In the genomic region with DNA sequence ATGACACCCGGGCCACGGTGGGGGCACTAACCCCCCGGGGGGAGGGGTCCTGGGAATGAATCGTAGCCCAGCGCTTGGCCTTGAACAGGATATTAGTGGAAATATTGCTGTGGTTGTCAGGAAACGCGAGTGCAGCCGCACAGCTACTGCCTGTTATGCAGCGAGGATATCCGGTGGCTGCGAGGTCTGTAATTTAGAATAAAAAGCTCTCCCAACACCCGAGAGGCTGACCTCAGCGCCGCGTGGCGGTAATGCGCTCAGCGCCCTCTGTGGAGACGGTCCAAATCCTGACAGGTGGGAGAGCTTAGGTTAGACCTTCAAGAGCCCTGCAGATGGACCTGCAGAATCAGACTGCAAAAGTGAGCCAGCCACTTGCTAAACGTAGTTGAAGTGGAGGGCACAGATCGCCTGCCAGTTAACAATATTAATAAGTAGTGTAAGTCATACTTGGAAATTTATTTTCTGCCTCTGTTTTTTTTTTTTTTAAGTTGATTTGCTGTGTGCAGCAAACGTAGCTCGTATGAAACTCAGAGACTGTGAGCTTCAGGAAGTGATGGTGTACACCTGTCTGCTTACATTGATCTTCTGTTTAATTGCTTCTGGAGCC, we compare ENCODE assay signal across 1 mouse cellular context.
A peak's percentile ranks its signal among the peaks of the same experiment; 100 is the strongest.
TF ChIP-seq lines count a peak whose summit lies in the region.

No protein-coding gene starts in this region.

TF ChIP-seq in MEL, 35 proteins besides CTCF, POLR2A, EP300 and RAD21 (continued from another document):
- TF ChIP-seq ZNF384 (IDR thresholded peaks at IDR 0.05; ENCODE audit: low read depth, low read length) (peak; percentile 77), TCF12 (IDR thresholded peaks at IDR 0.05; ENCODE audit: low read depth, low read length) (no peak), ZC3H11A (IDR thresholded peaks at IDR 0.05; ENCODE audit: low read depth, low read length) (no peak), USF2 (IDR thresholded peaks at IDR 0.05; ENCODE audit: borderline replicate concordance in 1 of 2, insufficient read depth in 1 of 2, low read depth in 1 of 2, low read length in 2 of 2) (no peak), KAT2A (conservative IDR thresholded peaks at IDR 0.05; ENCODE audit: low read depth, low read length) (no peak)
TF ChIP-seq in MEL: peak in this region for 7.
